Mouse (Mus musculus): ENCODE data around the gene Skida1.

Gene Skida1

GRCm38 (mm10) chr2:18038895-18039371 lies 9.9 kb downstream of the Skida1 start:
- no peak for DNase-seq (ENCODE audit: low spot score)

GRCm38 (mm10) chr2:18038141-18038752 lies 10.6 kb downstream of the Skida1 start:
- DNase-seq (ENCODE audit: low spot score), result no peak

GRCm38 (mm10) chr2:18037491-18037890 lies 11.4 kb downstream of the Skida1 start, which contains the start of gene A930004D18Rik:
TSS of gene A930004D18Rik (minus strand) at chr2:18037737.
- DNase-seq (ENCODE audit: low spot score), result no peak

- no peak for DNase-seq (ENCODE audit: low spot score)
Measured at GRCm38 (mm10) chr2:18034371-18035250, 14.2 kb downstream of the Skida1 start.

- DNase-seq (ENCODE audit: low spot score), result no peak
Measured at GRCm38 (mm10) chr2:18033166-18034108, 15.4 kb downstream of the Skida1 start.

- DNase-seq (ENCODE audit: low spot score), result no peak
Measured at GRCm38 (mm10) chr2:18032538-18032895, 16.3 kb downstream of the Skida1 start.

- no peak for DNase-seq (ENCODE audit: low spot score)
Measured at GRCm38 (mm10) chr2:18031831-18032537, 16.9 kb downstream of the Skida1 start.

- DNase-seq (ENCODE audit: low spot score), result no peak
Measured at GRCm38 (mm10) chr2:18031271-18031821, 17.5 kb downstream of the Skida1 start.

- DNase-seq (ENCODE audit: low spot score), result no peak
Measured at GRCm38 (mm10) chr2:18030581-18030980, 18.3 kb downstream of the Skida1 start.

- DNase-seq (ENCODE audit: low spot score), result no peak
Measured at GRCm38 (mm10) chr2:18029656-18030055, 19.2 kb downstream of the Skida1 start.

GRCm38 (mm10) chr2:18028140-18029021 lies 20.5 kb downstream of the Skida1 start:
- peak; percentile 68 for DNase-seq (ENCODE audit: low spot score)

GRCm38 (mm10) chr2:18027448-18028139 lies 21.3 kb downstream of the Skida1 start:
- DNase-seq (ENCODE audit: low spot score), result peak; percentile 80

- DNase-seq (ENCODE audit: low spot score), result no peak
Measured at GRCm38 (mm10) chr2:18026116-18026947, 22.5 kb downstream of the Skida1 start.

- no peak for DNase-seq (ENCODE audit: low spot score)
Measured at GRCm38 (mm10) chr2:18025781-18026115, 23.1 kb downstream of the Skida1 start.

- no peak for DNase-seq (ENCODE audit: low spot score)
Measured at GRCm38 (mm10) chr2:18025116-18025515, 23.7 kb downstream of the Skida1 start.

- DNase-seq (ENCODE audit: low spot score), result no peak
Measured at GRCm38 (mm10) chr2:18022886-18023285, 26.0 kb downstream of the Skida1 start.

GRCm38 (mm10) chr2:18019122-18019521 lies 29.7 kb downstream of the Skida1 start:
- DNase-seq (ENCODE audit: low spot score), result no peak

GRCm38 (mm10) chr2:18017321-18017720 lies 31.5 kb downstream of the Skida1 start:
- no peak for DNase-seq (ENCODE audit: low spot score)

GRCm38 (mm10) chr2:18016639-18017038 lies 32.2 kb downstream of the Skida1 start:
- DNase-seq (ENCODE audit: low spot score), result no peak
